Mouse (Mus musculus): Measurements from ENCODE around the gene Ldlr.
"Not testable (repeated sequence)": the region's sequence is repeated elsewhere in the genome, so short reads cannot be mapped to it uniquely, and the experiment has no call there.

Ldlr gene

GRCm38 (mm10) chr9:21723377-21724146, at the start of gene Ldlr:
Gene Ldlr, plus strand, starts transcription at chr9:21723483.
- peak; percentile 44 for DNase-seq (ENCODE audit: low spot score)

- no peak for DNase-seq (ENCODE audit: low spot score)
Measured at GRCm38 (mm10) chr9:21677706-21678105, 45.6 kb upstream of the Ldlr start.

- DNase-seq (ENCODE audit: low spot score) = no peak
Measured at GRCm38 (mm10) chr9:21680448-21680847, 42.8 kb upstream of the Ldlr start.

GRCm38 (mm10) chr9:21682827-21683226, 40.5 kb upstream of the Ldlr start:
- DNase-seq (ENCODE audit: low spot score) = no peak

GRCm38 (mm10) chr9:21683897-21684296, 39.4 kb upstream of the Ldlr start:
- DNase-seq (ENCODE audit: low spot score) = no peak

GRCm38 (mm10) chr9:21688554-21688953, 34.7 kb upstream of the Ldlr start:
- no peak for DNase-seq (ENCODE audit: low spot score)

GRCm38 (mm10) chr9:21690031-21690430, 33.3 kb upstream of the Ldlr start:
- DNase-seq (ENCODE audit: low spot score) = no peak

- DNase-seq (ENCODE audit: low spot score) = no peak
Measured at GRCm38 (mm10) chr9:21691862-21692261, 31.4 kb upstream of the Ldlr start.

- DNase-seq (ENCODE audit: low spot score) = no peak
Measured at GRCm38 (mm10) chr9:21692491-21692890, 30.8 kb upstream of the Ldlr start.

GRCm38 (mm10) chr9:21694071-21694470, 29.2 kb upstream of the Ldlr start:
- DNase-seq (ENCODE audit: low spot score) = no peak

GRCm38 (mm10) chr9:21695229-21695792, 28.0 kb upstream of the Ldlr start:
- no peak for DNase-seq (ENCODE audit: low spot score)

- no peak for DNase-seq (ENCODE audit: low spot score)
Measured at GRCm38 (mm10) chr9:21697121-21697520, 26.2 kb upstream of the Ldlr start.

GRCm38 (mm10) chr9:21699280-21699679, 24.0 kb upstream of the Ldlr start:
- DNase-seq (ENCODE audit: low spot score) = not testable (repeated sequence)

- no peak for DNase-seq (ENCODE audit: low spot score)
Measured at GRCm38 (mm10) chr9:21701091-21701490, 22.2 kb upstream of the Ldlr start.

GRCm38 (mm10) chr9:21703494-21703893, 19.8 kb upstream of the Ldlr start:
- DNase-seq (ENCODE audit: low spot score) = no peak

- DNase-seq (ENCODE audit: low spot score) = no peak
Measured at GRCm38 (mm10) chr9:21706085-21706484, 17.2 kb upstream of the Ldlr start.

GRCm38 (mm10) chr9:21706586-21707265, 16.6 kb upstream of the Ldlr start:
- no peak for DNase-seq (ENCODE audit: low spot score)

GRCm38 (mm10) chr9:21709340-21709739, 13.9 kb upstream of the Ldlr start:
- DNase-seq (ENCODE audit: low spot score) = no peak

GRCm38 (mm10) chr9:21715298-21715697, 8.0 kb upstream of the Ldlr start:
- no peak for DNase-seq (ENCODE audit: low spot score)

- no peak for DNase-seq (ENCODE audit: low spot score)
Measured at GRCm38 (mm10) chr9:21717015-21717414, 6.3 kb upstream of the Ldlr start.

GRCm38 (mm10) chr9:21721036-21721435, 2.2 kb upstream of the Ldlr start:
- no peak for DNase-seq (ENCODE audit: low spot score)

- peak; percentile 64 for DNase-seq (ENCODE audit: low spot score)
Measured at GRCm38 (mm10) chr9:21724147-21724536, 859 bp downstream of the Ldlr start.
